Mouse (Mus musculus) megakaryocyte, embryonic 14.5 days (primary cell): ENCODE data around the gene Asic1.

Source experiments
- FLI1 ChIP-seq: IDR thresholded peaks from 2 replicates; pipeline ENCODE4 v1.6.1; 2012; ENCODE audit warnings: low read length, inconsistent platforms, mixed read lengths
- GATA1 ChIP-seq: IDR thresholded peaks from 3 replicates; pipeline ENCODE4 v1.6.1; 2012; ENCODE audit warnings: mixed read lengths, low read length, inconsistent platforms, borderline replicate concordance

- TF ChIP-seq GATA1, result no peak
- TF ChIP-seq FLI1, result no peak
These were observed 26.3 kb upstream of the Asic1 start for GRCm38 (mm10) chr15:99643832-99644231.
